Mouse (Mus musculus) embryonic fibroblast, embryonic 13.5 days (primary cell): ENCODE measurements at regions not wholly inside any gene's neighbourhood (a gene's known extent, or its start where the extent isn't known, plus 50 kb on each side); places are given as distances from the start of the nearest gene placed in this dataset.

Experiments used
- H3K27ac ChIP-seq: 2 replicates; pipeline ENCODE4 v1.5.1; 2012; ENCODE audit warnings: low read length, control low read depth, inconsistent platforms; ENCODE audit not compliant: insufficient read depth
- H3K4me1 ChIP-seq: 2 replicates; pipeline ENCODE4 v1.6.1; 2011; ENCODE audit warnings: low read length; ENCODE audit not compliant: control insufficient read depth, insufficient read depth
- H3K4me3 ChIP-seq: 2 replicates; pipeline ENCODE4 v1.5.1; 2011; ENCODE audit warnings: mild to moderate bottlenecking, control low read depth, low read length; ENCODE audit not compliant: insufficient read depth
- CTCF ChIP-seq: IDR thresholded peaks from 2 replicates; pipeline ENCODE4 v1.5.1; 2011; ENCODE audit warnings: mild to moderate bottlenecking, control low read depth, low read length, moderate library complexity, borderline replicate concordance; ENCODE audit not compliant: insufficient read depth
- POLR2A ChIP-seq: IDR thresholded peaks from 2 replicates; pipeline ENCODE4 v1.6.1; 2011; ENCODE audit warnings: low read depth, mild to moderate bottlenecking, control low read depth, low read length, moderate library complexity

DNA sequence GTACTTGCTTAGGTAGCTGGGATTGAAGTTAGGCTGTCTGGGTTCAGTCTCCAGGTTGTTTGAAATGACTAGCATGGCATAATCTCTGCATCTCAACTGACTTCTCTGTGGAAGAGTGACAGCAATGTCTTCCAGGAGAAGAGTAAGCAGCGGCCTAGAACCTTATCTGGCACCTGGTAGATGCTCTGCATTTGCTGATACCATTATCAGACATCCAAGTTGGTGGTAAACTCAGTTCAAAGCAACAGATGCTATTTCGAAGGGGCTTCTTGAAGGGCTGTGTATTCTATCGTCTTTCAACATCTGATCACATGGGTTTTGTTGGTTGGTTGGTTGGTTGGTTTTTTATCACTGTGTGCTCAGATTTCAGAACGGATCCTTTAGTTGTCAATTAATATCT lies 424.7 kb upstream of the Adgrl2 start:
- Histone ChIP-seq H3K27ac (no peak overlapping the region), H3K4me1 (no peaks in the 10 kb centered on the region), H3K4me3 (no peak overlapping the region)
- no peak for TF ChIP-seq CTCF

DNA sequence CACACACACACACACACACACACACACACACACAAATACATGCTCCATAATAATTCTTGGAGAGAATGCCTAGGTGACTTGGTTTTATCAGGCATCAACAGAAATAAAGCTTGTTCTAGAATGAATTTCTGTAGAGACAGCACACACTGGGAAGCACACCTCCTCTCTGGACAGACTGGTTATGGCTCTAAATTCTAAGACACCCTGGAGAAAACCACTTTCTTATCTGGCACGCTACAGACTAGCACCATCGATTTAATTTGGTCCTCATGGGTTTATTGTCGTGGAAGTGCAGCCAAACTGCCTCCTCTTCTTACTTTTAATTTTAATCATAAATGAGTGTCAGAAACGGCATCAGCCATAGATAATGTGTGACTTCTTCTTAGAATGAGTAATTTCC lies 422.8 kb upstream of the Adgrl2 start:
- TF ChIP-seq POLR2A: no peak
- TF ChIP-seq CTCF: no peak
- H3K27ac ChIP-seq: no peak overlapping the region
- H3K4me1 ChIP-seq: no peaks in the 10 kb centered on the region
- H3K4me3 ChIP-seq: no peak overlapping the region

DNA sequence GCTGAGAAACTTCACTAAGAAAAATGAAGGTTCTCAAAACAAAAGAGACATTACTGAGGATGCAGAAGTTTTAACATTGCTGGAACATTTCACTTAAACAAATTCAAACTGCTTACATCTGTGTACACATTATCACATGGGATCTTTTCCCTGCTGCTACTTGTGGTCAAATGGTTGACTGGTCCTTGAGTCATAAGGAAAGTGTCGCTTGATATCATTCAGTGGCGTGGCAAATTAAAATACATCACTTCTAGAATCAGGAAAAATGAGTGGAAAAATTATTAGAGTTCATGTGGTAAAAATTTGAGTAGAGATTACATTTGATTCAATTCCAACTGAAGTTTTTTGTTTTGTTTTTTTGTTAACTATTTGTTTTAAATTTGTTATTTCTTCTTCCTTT lies 420.2 kb upstream of the Adgrl2 start:
- TF ChIP-seq CTCF (no peak), POLR2A (no peak)
- no peaks in the 10 kb centered on the region for H3K4me1 ChIP-seq
- no peak overlapping the region for H3K27ac ChIP-seq
- H3K4me3 ChIP-seq: no peak overlapping the region

DNA sequence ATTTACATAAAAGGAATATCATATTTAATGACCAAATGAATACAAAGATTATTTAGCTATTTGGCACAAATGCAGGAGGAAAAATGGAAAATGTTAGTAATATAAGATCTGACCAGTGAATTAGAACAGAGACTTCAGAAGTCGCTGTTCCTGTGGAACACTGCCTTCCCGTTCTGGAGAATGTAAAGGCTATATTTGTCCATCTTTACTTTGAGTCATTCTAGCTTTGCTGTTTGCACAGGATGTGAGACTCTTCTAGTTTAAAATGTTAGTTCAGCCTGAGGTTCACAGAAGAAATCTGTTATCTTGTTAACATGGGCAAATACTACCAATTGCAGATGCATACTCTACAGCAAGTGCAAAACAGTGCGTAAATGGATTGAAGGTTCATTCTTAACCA lies 418.5 kb upstream of the Adgrl2 start:
- Histone ChIP-seq H3K4me1 (no peaks in the 10 kb centered on the region), H3K4me3 (no peak overlapping the region), H3K27ac (no peak overlapping the region)
- no peak for TF ChIP-seq CTCF
- TF ChIP-seq POLR2A: no peak

DNA sequence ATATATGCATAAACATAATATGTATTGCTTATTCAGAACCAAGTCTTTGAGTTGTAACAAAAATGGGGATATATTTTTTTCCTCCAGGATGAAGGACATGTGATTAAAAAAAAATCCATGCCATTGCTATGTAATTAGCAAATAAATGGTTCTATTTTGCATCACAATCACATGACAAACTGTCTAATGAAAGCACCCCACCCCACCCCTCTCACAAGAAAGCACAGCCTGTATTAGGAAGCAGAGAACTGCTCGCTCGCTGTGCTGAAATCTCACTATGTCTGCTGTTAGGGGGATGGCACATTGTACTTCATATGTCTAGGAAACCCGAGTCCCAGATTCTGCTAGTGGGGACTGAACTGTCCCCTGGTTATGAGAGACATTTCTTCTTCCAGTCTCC lies 415.5 kb upstream of the Adgrl2 start:
- no peak for TF ChIP-seq POLR2A
- no peak for TF ChIP-seq CTCF
- H3K4me1 ChIP-seq: no peaks in the 10 kb centered on the region
- H3K27ac ChIP-seq: no peak overlapping the region
- no peak overlapping the region for H3K4me3 ChIP-seq

DNA sequence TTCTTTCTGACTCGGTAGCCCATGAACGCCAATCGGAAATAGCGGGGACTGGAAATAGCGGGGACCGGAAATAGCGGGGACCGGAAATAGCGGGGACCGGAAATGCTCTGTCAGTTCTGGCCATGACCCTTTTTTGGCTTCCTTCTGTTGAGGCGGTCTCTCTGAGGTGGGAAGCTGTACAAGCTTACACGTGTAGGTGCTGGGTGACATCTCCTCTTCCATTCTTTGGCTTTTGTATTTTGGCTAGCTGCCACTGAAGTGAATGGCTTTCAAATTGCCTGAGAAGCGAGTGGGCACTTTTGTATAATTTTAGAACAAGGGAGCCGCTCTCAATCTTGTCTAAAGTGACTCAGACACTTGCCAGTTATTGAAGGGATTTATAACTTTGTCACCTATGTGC lies 414.3 kb upstream of the Adgrl2 start:
- no peak for TF ChIP-seq CTCF
- no peak for TF ChIP-seq POLR2A
- Histone ChIP-seq H3K27ac (no peak overlapping the region), H3K4me3 (no peak overlapping the region), H3K4me1 (no peaks in the 10 kb centered on the region)

DNA sequence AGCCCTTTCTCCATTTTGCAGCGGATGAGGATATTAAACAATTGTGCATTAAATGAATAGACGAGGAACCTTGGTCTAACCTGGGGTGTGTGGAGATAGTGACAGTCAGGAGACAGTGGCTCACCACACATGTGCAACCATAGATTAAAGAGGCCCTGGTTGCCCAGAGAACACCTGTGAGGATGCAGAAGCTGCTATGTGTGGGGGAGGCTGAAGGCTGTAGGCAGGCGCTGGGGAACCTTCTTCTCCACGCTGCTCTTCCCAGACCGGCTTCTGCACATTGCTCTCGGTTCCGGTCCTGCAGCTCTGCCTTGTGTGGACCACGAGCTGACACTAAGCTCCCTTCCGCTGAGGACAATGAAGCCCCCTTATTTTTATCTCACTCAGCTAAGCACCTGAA lies 412.1 kb upstream of the Adgrl2 start:
- H3K27ac ChIP-seq: no peak overlapping the region
- no peaks in the 10 kb centered on the region for H3K4me1 ChIP-seq
- TF ChIP-seq CTCF (no peak), POLR2A (no peak)

DNA sequence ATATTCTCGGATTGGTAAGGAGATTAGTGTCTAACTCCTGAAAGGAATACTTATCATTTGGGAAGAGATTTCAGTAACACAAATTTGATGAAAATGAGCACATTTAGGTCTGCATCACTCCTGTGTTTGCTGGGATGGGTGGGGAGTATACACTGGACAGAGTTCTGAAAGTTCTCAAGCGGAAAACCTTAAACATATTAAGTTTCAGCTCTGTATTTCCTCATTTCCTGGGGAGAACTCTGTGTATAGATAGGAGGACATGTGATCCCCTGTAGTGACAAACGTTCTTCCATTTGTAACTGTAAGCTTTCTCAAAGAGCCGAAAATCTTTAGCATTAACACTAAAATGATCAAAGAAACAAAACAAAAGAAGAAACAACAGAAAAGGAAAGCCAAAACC lies 404.7 kb upstream of the Adgrl2 start:
- Histone ChIP-seq H3K27ac (no peak overlapping the region), H3K4me1 (no peaks in the 10 kb centered on the region), H3K4me3 (no peak overlapping the region)
- TF ChIP-seq POLR2A (no peak), CTCF (no peak)

More for the DNA sequence above, 412.1 kb upstream of the Adgrl2 start:
- H3K4me3 ChIP-seq: no peak overlapping the region

DNA sequence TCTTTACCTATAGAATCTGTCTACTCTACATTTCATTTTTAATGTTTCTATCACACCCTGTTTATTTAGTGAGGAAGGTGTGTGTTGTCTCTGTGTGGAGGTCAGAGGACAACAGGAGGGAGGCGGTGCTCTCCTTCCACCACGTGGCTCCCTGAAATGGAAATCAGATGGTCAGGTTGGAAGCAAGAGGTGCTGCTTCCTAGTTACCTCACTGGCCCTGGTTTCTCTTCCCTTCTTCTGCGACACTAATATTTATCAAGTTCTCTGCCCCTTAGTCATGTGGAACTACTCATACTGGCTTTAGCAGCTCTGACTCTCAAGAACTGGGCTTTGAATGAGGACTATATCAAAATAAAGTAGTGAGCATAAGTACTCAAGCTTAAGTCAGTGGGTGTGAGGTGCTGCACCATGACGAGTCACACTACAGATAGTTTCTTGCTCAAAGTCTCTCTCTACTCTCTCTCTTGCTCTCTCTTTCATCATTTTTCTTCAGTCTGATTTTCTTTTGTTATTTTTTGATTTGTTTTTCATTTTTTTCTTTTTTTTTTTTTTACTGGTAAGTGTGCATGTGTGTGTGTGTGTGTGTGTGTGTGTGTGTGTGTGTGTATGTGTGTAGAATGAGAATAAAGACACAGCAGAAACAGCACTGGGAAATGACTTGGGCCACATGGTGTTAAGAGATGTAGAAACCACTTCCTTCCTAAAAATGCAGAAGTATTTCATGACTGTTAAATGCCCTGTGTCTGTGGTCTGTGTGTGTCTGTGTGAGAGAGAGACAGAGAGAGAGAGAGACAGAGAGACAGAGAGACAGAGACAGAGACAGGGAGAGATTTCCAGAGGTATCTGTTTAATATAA lies 403.2 kb upstream of the Adgrl2 start:
- Histone ChIP-seq H3K4me3 (no peak overlapping the region), H3K4me1 (no peaks in the 10 kb centered on the region), H3K27ac (no peak overlapping the region)
- TF ChIP-seq CTCF (no peak), POLR2A (no peak)

DNA sequence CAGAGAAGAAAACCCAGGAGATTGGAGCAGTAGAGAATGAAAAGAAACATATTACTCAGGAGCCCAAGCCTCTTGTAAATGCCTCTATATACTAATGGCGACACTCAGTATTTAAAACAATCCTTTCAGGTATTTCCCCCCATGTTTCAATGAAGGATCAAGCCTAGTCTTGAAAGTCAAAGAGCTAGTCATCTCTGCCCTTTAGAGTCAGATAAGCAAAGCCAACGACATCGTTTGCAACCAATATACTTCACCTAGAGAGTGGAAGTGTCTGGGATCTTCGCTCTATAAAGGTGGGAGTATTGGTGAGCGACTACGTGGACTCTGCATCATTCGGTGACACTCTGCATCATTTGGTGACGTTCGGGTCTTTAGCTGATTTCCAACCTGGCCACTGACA lies 401.8 kb upstream of the Adgrl2 start:
- Histone ChIP-seq H3K4me1 (no peaks in the 10 kb centered on the region), H3K4me3 (no peak overlapping the region), H3K27ac (no peak overlapping the region)
- no peak for TF ChIP-seq CTCF
- TF ChIP-seq POLR2A: no peak

DNA sequence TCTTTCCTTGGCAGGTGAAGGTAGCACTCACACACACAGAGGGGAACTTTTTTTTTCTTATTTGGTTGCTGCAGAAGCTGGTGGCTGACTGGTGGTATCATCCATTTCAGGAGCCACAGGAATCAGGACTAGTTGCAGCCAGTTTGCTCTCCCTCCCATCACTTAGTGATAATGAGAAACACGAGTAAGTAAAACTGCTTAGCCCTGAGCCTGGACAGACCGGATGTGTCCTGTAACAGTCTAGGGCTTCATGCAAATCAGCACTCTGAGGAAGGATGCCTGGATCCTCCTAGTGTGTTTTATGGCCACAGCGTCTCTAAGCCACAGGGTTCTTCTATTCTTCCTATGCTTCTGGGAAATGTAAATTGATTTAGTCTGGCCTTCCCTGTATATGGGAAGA lies 397.2 kb upstream of the Adgrl2 start:
- Histone ChIP-seq H3K4me1 (no peaks in the 10 kb centered on the region), H3K27ac (no peak overlapping the region), H3K4me3 (no peak overlapping the region)
- no peak for TF ChIP-seq CTCF

DNA sequence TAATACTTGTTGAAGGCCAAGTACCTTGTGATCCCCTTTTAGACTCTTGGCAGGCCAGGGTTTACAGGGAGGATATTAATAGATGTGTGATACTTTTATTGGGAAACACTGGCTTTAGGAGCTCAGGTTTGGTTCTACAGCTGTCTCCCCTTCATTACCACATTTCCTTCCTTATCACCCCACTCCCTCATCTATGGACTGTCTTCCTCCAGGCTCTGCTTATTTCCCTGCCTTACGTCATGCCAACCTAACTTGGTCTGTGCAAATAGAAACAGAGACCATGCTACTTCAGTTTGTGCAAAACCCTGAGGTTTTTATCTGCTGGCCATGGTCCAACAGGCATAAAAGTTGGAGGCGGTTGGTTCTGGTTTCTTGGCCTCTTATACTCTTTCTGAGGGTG lies 395.7 kb upstream of the Adgrl2 start:
- TF ChIP-seq CTCF (no peak), POLR2A (no peak)
- Histone ChIP-seq H3K27ac (no peak overlapping the region), H3K4me3 (no peak overlapping the region), H3K4me1 (no peaks in the 10 kb centered on the region)
